Mouse (Mus musculus) kidney, embryonic 14.5 days (tissue): ENCODE measurements around the gene Rtl4. TPM values are rescaled to one million over a fixed set of nuclear protein-coding genes. Genes with fewer than 3 reads are reported as not detected.

ENCODE experiments used
- ATAC-seq: fragments of 200-750 bp; cut with Nextera tagmentation; 2 replicates; pipeline ENCODE4 v1.8.0; 2017; ENCODE audit warnings: moderate number of reproducible peaks, mild to moderate bottlenecking, moderate TSS enrichment, moderate library complexity; ENCODE audit not compliant: low FRiP score, low TSS enrichment
- H3K27ac ChIP-seq: fragments of 300-500 bp; sonication (generic); 2 replicates; pipeline ENCODE4 v1.5.1; 2014; ENCODE audit warnings: low read depth, mild to moderate bottlenecking, low read length, moderate library complexity, mixed read lengths
- H3K27me3 ChIP-seq: fragments of 300-500 bp; sonication (generic); 2 replicates; pipeline ENCODE4 v1.6.1; 2014; ENCODE audit warnings: mild to moderate bottlenecking, low read length; ENCODE audit not compliant: control insufficient read depth, insufficient read depth
- H3K36me3 ChIP-seq: fragments of 300-500 bp; sonication (generic); 2 replicates; pipeline ENCODE4 v1.6.1; 2014; ENCODE audit warnings: low read length, mixed read lengths; ENCODE audit not compliant: control insufficient read depth, insufficient read depth
- H3K4me1 ChIP-seq: fragments of 300-500 bp; sonication (generic); 2 replicates; pipeline ENCODE4 v1.6.1; 2014; ENCODE audit warnings: low read length, mixed read lengths; ENCODE audit not compliant: control insufficient read depth, insufficient read depth
- H3K4me2 ChIP-seq: fragments of 300-500 bp; sonication (generic); replicated peaks from 2 replicates; pipeline ENCODE4 v1.6.1; 2014; ENCODE audit warnings: low read depth, mild to moderate bottlenecking, low read length
- H3K4me3 ChIP-seq: fragments of 300-500 bp; sonication (generic); 2 replicates; pipeline ENCODE4 v1.5.1; 2014; ENCODE audit warnings: mild to moderate bottlenecking, low read length
- H3K9ac ChIP-seq: fragments of 300-500 bp; sonication (generic); 2 replicates; pipeline ENCODE4 v1.6.1; 2014; ENCODE audit warnings: low read depth, mild to moderate bottlenecking, low read length, moderate library complexity
- H3K9me3 ChIP-seq: fragments of 300-500 bp; sonication (generic); 2 replicates; pipeline ENCODE4 v1.6.1; 2016; ENCODE audit warnings: low read length; ENCODE audit not compliant: control insufficient read depth
- WGBS: fragments of 180-500 bp; shearing (Covaris S2); extraction: QIAGEN DNeasy Blood & Tissue Kit; methylation state at CpG from one replicate; pipeline ENCODE4 v1.1.7; 2014; 5-methylcytosine and 5-hydroxymethylcytosine counted together
- microRNA counts: library from miRNA; unstranded; fragments of <30 nt; microRNA quantifications from one replicate; lab custom pipeline; 2017
- microRNA-seq: library from miRNA; unstranded; fragments of <30 nt; microRNA quantifications from one replicate; pipeline ENCODE4, GENCODE M21; 2016
- polyA plus RNA-seq: library from polyadenylated mRNA; unstranded; fragments of >200 nt; fragmentation: Nextera tagmentation; extraction: Ambion mirVana; gene quantifications from 2 replicates; pipeline ENCODE4 v1.2.1, GENCODE M21; 2014

Gene Rtl4
- polyA plus RNA-seq, 1 experiment from 2014 or later = 0.30 TPM

GRCm38 (mm10) chrX:144747528-144748049 is 58.9 kb downstream of the Rtl4 start:
- H3K36me3 ChIP-seq = no peaks in the 10 kb centered on the region
- ATAC-seq = peak; percentile 84
- H3K9ac ChIP-seq = no peak overlapping the region
- 57% methylated on average over 3 of the region's 3 CpGs for WGBS
- no peaks in the 10 kb centered on the region for H3K4me1 ChIP-seq
- H3K27me3 ChIP-seq = no peaks in the 10 kb centered on the region
- no peaks in the 10 kb centered on the region for H3K9me3 ChIP-seq
- no peak overlapping the region for H3K4me2 ChIP-seq
- H3K4me3 ChIP-seq = no peak overlapping the region
- no peak overlapping the region for H3K27ac ChIP-seq

DNA sequence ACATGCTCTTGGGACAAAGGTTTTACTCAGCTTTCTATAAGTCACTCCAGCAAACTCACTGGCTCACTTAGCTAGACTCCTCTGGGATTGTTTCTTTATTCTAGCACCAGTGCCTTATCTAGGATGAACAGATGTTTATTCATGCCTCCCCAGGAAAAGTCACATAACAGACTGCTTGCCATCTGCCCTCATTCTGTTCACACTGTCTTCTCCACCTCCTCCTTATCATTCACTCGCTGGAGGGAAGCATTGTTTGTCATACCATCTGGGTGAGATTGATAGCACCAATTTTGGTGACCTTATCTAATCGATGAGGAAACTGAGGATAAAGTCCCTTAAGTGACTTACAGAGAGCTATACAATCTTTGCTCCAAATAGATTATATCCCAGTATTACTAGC is 298.3 kb downstream of the Rtl4 start:
- H3K4me1 ChIP-seq = no peaks in the 10 kb centered on the region
- no peak overlapping the region for H3K4me3 ChIP-seq
- no peak for ATAC-seq
- no peak overlapping the region for H3K4me2 ChIP-seq
- no peak overlapping the region for H3K9ac ChIP-seq
- no peaks in the 10 kb centered on the region for H3K9me3 ChIP-seq
- H3K27me3 ChIP-seq = no peaks in the 10 kb centered on the region
- no peaks in the 10 kb centered on the region for H3K36me3 ChIP-seq
- H3K27ac ChIP-seq = no peak overlapping the region
- WGBS = 61% methylated on average over 2 of the region's 2 CpGs

DNA sequence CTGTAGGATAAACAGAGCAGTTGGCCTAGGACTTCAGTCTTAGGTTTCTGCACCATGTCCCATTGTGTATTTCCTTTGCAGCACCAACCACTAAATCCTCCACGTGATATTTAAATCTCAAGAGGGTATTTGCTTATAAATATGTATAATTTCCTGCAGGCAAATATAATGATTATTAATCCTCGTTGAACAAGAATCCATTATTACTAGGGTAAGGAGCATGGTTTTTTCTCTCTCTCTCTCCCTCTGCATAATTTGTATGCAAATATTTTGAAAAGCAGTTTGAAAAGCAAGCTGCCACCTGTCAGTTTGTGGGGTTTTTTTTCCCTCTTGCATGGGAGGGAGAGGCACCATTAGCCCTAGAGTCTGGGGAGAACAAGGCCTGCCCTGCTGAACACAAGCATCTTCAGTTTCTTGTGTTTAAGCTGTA is 376.8 kb downstream of the Rtl4 start:
- Histone ChIP-seq H3K4me2 (no peak overlapping the region), H3K4me3 (no peak overlapping the region), H3K27me3 (no peaks in the 10 kb centered on the region), H3K27ac (no peak overlapping the region), H3K36me3 (no peaks in the 10 kb centered on the region), H3K9ac (no peak overlapping the region), H3K9me3 (no peaks in the 10 kb centered on the region), H3K4me1 (no peaks in the 10 kb centered on the region)
- no peak for ATAC-seq
- 56% methylated on average over 2 of the region's 2 CpGs for WGBS

DNA sequence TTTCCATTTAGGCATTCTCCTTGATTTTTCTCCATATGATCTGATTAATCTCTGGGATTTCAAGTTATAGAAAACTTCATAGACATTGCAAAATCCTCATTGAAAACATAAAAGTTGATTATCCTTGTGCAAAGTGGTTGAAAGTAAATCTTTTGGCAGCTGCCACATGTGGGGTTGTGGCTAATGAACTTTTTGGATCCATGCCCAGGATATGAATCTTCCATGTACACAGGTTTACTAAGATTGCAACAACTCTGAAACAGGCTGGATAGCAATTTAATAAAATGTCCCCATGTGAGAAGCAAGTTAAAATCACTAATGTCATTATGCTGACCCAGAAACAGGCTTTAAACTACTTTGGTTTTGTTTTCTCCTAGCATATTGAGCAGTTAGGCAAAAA is 401.1 kb downstream of the Rtl4 start:
- ATAC-seq = no peak
- H3K4me1 ChIP-seq = no peaks in the 10 kb centered on the region
- no peak overlapping the region for H3K27ac ChIP-seq

GRCm38 (mm10) chrX:145090360-145090759 is 401.7 kb downstream of the Rtl4 start:
- H3K4me3 ChIP-seq = no peak overlapping the region
- H3K9me3 ChIP-seq = no peaks in the 10 kb centered on the region
- no peaks in the 10 kb centered on the region for H3K27me3 ChIP-seq
- no peak overlapping the region for H3K9ac ChIP-seq
- no peak overlapping the region for H3K4me2 ChIP-seq
- H3K36me3 ChIP-seq = no peaks in the 10 kb centered on the region
- no peaks in the 10 kb centered on the region for H3K4me1 ChIP-seq
- 86% methylated on average over 3 of the region's 3 CpGs for WGBS
- H3K27ac ChIP-seq = no peak overlapping the region
- no peak for ATAC-seq

More for the DNA sequence above, 401.1 kb downstream of the Rtl4 start:
- Histone ChIP-seq H3K36me3 (no peaks in the 10 kb centered on the region), H3K4me3 (no peak overlapping the region), H3K4me2 (no peak overlapping the region), H3K27me3 (no peaks in the 10 kb centered on the region), H3K9me3 (no peaks in the 10 kb centered on the region), H3K9ac (no peak overlapping the region)

- Histone ChIP-seq H3K27ac (no peak overlapping the region), H3K4me2 (no peak overlapping the region), H3K27me3 (no peaks in the 10 kb centered on the region), H3K4me1 (no peaks in the 10 kb centered on the region), H3K9me3 (no peaks in the 10 kb centered on the region), H3K9ac (no peak overlapping the region), H3K36me3 (no peaks in the 10 kb centered on the region), H3K4me3 (no peak overlapping the region)
- 88% methylated on average over 2 of the region's 2 CpGs for WGBS
- ATAC-seq = no peak
These were observed 402.3 kb downstream of the Rtl4 start for GRCm38 (mm10) chrX:145090964-145091363.

MicroRNA genes within 50 kb of the gene (microRNA counts, 519-probe panel; counts per million panel counts)
- not detected for microRNA mmu-miR-3472 (lab: Ali Mortazavi, UCI)

Small RNA genes within 50 kb of the gene (microRNA-seq; reads per million reads assigned to microRNA genes)
- not detected for gene Mir3472

Other genes with a start within 250 kb of the Rtl4 start
- not detected in 2 replicates for gene Trpc5os, start 232.3 kb upstream of the Rtl4 start, polyA plus RNA-seq
- 0.07 and 0.13 TPM in 2 replicates for gene Trpc5, start 727 bp upstream of the Rtl4 start, polyA plus RNA-seq